Mouse (Mus musculus) cerebellum, postnatal 4 days (tissue): ENCODE measurements around the gene Hoga1.
"Not testable (repeated sequence)": the region's sequence is repeated elsewhere in the genome, so short reads cannot be mapped to it uniquely, and the experiment has no call there.

Experiments
- DNase-seq, 2 experiments: peaks; one replicate each; pipeline ENCODE4 v3.0.0; 2022; ENCODE audit warnings: low spot score in 2 of 2, mixed read lengths in 1 of 2

Gene Hoga1

DNA sequence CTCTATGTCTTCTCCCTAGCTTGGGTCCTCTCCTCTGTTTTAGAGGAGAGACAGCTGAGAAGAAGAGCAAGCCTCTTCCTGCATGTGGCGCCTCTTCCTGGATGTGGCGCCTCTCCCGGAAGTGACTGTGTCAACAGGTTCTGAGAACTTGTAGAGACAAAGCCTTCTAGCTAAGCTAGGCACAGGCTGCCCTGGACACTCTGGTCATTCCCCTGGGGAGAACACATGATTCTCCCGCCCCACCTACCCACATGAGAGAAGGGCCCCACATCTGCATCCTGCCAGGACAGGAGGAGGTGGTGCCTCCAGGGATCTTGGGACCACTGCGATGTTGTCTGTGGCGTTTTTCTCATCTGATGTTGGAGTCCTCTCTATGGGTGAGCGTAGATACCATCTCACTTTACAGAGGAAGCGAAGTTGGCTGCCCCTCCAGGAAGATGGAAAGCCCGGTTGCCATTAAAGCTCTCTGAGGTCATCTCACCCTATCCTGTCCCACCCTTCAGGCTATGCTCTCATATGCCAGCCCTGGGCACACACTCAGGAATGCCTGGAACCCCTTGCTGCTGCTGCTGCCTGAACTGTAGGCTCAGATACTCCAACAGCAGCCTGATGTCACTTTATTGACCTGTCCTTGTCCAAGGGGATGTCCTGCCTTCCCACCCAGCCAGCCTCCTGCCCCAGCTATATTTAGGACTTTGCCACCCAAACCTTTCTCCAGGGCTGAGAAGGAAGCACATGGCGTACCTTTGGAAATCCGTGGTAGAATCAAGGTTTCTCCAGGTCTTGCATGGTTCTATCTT is 23.2 kb downstream of the Hoga1 start:
- DNase-seq = no peak

DNA sequence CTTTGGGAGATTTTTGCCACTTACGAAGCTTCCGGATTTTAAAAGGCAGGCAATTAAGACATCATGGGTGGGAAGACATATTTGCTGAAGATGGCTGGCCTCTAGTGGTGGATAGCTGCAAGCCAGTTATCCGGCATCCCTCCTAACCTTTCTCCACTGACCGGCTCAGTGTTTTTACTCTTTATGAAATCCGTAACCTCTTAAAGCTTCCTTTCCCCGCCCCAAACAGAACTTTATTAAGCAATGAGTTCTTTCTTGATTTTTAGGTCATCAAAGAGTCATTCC is 23.8 kb downstream of the Hoga1 start:
- DNase-seq = peak in 1 of 2 experiments; percentile 25

DNA sequence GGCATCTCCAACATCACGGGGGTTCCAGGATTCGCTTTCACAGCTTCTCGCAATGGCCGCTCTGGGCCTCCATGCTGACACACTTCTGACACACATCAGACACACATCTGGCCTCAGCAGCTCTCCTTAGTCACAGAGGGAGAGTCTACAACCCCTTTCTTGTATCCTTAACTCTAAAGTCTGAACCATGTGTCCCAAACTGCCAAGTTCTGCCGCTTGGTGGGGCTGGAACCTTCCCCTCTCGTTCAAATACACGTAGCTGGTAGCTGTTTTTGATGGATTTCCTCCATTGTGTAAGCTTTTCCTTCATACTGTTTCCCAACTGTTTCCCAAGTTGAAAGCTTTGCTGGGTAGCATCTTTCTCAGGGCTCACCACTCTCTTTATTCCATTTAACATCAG is 25.8 kb downstream of the Hoga1 start:
- no peak for DNase-seq

- no peak for DNase-seq
These were observed 26.6 kb downstream of the Hoga1 start for GRCm38 (mm10) chr19:42071886-42072608.

DNA sequence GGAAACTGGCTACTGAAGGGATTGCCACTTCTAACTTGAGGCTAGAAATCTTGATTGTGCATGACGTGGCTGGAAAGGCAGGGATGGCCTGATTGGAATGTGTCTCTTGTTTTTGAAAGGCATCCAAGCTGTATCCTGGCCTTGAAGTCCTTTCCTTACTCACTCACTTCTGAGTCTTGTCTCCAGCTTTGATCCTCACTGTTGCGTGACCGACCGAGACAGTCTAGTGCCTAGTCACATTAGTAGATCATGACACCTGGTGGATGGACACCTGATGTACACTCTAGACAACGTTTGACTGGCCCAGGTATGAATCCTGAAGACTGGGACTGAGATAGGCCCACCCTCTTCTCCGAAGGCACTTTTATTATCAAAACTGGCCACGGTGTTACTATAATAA is 27.4 kb downstream of the Hoga1 start:
- no peak for DNase-seq

DNA sequence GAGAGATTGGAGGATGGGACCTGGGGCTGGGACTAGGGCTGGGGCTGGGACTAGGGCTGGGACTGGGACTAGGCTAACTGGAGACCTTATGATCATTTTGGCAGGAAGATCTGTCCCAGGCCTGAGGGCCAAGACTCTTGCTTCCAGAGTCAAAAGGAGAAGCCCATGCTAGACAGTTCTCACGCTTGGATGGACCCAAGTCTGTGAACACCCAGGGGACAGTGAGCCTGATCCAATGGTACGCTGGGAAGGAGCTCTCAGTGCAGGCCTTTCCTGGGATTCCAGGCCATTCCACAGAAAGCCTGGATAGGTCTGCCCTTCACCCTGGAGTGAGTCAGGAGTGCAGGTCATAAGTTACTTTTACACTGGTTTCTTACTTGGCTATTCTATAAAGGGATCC is 29.6 kb downstream of the Hoga1 start:
- no peak for DNase-seq

DNA sequence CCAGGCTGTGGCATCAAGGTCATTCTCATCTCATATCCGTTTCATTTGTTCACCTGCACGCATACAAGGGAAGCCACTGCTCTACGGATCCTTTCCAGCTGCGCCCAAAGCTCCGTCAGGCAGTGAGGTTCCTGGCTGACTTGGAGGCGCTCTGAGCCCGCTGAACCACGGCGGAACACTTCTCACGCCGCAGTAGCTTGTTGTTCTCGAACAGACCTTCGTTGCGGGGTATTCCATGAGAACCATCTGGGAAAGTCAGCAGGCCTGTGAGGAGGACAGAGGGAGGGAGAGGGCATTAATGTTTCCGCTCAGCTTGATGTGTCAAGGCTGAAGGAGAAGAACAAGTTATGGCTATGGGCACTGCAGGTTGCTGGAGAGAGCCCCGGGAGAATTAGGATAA is 30.6 kb downstream of the Hoga1 start:
- DNase-seq = no peak

DNA sequence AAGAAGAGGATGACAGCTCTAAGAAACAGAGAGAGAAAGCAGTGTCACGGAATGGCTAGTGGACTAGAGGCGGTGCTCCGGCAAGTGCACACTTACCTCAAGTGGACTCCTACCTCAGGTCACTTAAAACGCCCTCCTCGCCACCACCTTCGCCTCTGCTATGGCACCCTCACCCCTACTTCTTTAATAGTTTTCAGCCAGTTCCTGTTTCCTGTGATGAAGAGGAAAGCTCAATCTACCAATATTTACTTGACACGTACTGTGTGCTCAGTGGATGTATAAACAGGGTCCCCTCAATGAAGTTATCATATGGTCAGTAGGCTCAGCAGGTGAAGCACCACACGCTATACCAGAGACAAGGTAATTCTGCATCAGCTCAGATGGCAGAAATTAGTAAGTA is 33.2 kb downstream of the Hoga1 start:
- no peak for DNase-seq

DNA sequence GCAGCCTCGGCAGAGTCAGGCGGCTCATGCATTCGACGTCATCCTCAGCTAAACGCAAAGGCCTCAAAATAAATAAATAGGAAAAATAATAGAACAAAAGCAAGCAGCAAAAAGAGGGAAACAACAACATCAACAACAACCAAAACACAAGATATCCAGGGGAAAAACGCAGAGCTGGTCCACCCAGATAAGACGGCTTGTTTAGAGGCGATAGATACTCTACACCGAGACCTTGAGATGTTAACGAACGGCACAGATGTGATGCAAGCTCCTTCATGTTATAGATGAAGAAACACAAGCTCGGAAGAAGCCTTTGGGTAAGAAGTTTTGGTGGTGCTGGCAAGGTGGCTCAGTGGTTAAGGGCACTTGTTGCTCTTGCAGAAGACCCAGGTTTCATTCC is 33.6 kb downstream of the Hoga1 start:
- DNase-seq = no peak

- DNase-seq = no peak
These were observed 34.5 kb downstream of the Hoga1 start for GRCm38 (mm10) chr19:42079950-42080349.

GRCm38 (mm10) chr19:42080469-42080868 is 35.1 kb downstream of the Hoga1 start:
- no peak for DNase-seq

GRCm38 (mm10) chr19:42081613-42082012 is 36.2 kb downstream of the Hoga1 start:
- DNase-seq = not testable (repeated sequence)

DNA sequence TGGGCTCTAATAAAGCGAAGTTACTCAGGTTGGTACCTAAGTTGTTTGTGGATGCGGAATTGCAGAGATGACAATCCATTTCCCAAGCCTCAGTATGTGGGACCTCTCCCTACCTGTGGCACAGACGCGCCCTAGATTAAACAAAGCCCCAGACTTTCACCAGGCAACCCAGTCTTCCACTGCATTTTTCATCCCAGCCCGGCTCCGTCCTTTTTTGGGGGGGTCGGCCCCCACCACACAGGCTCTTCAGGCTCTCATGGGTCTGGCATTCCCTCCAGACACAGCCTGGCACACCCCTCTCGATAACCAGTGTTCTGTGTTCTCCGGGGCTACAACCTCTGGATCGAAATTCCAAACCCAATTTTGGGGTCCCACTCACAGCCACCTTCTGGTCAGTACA is 40.3 kb downstream of the Hoga1 start:
- no peak for DNase-seq

DNA sequence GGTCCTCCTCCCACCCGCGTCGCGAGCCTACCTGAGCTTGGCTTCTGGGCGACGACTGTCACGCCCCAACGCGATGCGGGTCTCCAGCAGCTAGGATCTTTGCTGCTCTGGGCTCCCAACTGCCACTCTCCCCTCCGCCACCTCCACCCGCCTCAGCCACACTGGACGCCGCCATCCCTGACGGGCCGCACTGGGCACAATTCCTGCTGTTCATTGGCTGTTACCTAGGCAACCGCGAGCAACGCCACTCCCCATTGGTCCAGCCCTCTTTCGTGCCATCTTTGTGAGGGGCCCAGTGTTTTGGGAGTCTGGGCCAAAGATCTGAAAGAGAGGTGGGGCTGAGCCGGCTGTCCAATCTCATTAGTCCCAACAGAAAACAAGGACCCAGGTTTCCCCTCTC is 40.8 kb downstream of the Hoga1 start, which contains the start of gene Morn4:
Morn4 (minus strand) TSS at position 192 of the 400 bp plus-strand sequence.
- DNase-seq = peak; percentile 87 to 92

DNA sequence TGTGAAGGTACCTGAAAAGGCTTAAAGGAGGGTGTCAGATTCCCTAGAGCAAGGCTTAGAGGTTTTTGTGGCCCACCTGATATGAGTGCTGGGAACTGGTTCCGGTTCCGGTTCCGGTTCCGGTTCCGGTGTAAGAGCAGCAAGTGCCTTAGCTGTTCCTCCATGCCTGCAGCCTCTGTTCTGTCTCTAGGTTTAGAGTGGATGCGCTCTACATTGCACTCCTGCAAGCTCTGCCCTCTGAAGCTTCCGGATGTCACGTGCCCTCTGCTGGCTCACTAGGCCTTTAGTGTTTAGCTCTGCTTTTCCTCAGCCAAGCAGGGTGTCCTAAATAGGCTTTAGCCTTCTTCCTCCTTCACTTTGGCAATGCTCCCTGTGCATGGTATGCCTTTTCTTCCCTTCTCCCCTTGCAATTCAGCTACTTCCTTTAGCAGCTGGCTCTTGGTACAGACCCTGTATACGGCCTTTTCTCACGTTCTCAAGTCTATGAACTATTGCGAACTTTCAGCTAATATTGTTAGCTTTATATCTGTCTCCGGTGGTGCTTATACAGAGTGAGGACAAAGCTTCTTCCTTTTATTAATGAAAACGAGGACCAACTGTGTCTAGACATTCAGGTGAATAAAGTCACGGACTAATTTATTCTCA is 43.8 kb downstream of the Hoga1 start:
- peak in 1 of 2 experiments; percentile 45 for DNase-seq

DNA sequence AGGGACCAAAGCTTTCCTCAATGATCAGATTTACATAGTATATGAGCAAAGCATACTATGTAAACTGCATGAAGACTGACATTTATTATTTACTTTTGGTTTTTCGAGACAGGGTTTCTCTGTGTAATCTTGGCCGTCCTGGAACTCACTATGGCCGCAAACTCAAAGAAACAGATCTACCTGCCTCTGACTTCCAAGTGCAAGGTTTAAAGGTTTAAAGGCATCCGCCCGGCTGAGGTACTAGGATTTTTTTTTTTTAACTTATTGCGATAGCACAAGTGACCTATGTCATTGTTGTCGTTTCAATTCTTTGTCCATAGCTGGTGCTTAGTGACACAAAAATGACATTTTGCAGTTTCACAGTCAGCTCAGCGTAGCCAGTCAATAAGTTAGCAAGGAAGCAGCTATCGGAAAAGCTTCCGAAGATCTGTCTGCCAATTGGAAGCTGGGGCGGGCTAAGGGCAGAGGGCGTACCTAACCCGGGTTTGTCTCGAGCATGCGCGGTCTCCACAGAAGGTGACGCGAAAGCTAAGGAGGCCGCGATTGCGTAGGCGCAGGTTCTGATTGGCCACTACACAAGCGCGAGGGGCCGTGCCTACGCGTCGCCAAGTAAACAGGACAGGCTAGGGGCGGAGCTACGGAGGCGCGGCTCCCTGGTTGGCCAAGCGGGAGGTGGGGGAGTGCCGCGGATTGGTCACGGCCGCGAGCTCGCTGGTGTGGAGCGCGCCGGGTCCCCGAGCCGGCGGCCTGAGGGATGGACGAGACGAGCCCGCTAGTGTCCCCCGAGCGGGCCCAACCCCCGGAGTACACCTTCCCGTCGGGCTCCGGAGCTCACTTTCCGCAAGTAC is 44.6 kb downstream of the Hoga1 start, which contains the start of gene Pi4k2a:
Pi4k2a (plus strand) TSS at position 723 of the 848 bp plus-strand sequence.
- DNase-seq = peak; percentile 90 to 96

DNA sequence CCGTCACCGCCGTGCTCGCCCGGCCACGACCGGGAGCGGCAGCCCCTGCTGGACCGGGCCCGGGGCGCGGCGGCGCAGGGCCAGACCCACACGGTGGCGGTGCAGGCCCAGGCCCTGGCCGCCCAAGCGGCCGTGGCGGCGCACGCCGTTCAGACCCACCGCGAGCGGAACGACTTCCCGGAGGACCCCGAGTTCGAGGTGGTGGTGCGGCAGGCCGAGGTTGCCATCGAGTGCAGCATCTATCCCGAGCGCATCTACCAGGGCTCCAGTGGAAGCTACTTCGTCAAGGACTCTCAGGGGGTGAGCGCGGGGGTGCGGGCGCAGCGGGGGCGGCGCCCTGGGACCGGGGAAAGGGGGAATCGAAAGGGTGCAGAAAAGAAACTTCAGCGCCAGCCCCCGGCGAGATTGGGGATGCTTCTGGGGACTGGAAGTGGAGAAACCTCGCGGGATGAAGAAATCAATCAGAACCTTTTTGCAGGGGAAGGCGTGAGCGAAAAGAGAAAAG is 45.3 kb downstream of the Hoga1 start:
- no peak for DNase-seq

- DNase-seq = no peak
These were observed 54.0 kb downstream of the Hoga1 start for GRCm38 (mm10) chr19:42099406-42099805.

- DNase-seq = no peak
These were observed 59.3 kb downstream of the Hoga1 start for GRCm38 (mm10) chr19:42104681-42105080.

DNA sequence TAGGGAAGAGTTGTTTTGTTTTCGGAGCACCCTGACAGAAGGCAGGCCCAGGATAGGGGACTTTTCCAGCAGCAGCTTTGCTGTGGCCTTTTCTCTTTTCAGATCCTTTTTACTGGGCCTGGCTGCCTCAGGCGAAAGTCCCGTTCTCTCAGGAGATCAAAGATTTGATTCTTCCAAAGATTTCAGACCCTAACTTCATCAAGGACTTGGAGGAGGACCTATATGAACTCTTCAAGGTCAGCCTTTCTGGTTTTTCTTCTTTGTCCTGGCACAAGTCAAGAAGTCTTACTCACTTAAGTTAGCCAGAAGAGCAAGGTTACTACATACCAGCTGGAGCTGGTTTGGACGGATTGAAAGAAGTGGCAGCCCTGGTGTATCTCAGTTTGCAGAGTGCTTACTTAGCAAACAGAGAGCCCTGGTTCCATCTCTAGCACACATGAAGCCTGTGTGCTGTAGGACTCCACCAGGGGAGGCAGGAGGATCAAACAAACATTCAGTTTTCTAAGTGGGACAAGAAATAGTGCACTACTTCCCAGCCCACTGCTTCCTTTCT is 70.4 kb downstream of the Hoga1 start:
- DNase-seq = no peak

GRCm38 (mm10) chr19:42118142-42118541 is 72.7 kb downstream of the Hoga1 start:
- DNase-seq = no peak
